Mouse (Mus musculus) cerebellum, adult (tissue): ENCODE measurements around the gene Lsm6.

Experiments
- ATAC-seq: cut with Nextera tagmentation; 2 replicates; pipeline ENCODE4 v1.9.2; 2017; ENCODE audit warnings: mild to moderate bottlenecking, moderate library complexity, mixed read lengths; ENCODE audit not compliant: insufficient number of reproducible peaks, low FRiP score, low TSS enrichment

The Lsm6 gene

DNA sequence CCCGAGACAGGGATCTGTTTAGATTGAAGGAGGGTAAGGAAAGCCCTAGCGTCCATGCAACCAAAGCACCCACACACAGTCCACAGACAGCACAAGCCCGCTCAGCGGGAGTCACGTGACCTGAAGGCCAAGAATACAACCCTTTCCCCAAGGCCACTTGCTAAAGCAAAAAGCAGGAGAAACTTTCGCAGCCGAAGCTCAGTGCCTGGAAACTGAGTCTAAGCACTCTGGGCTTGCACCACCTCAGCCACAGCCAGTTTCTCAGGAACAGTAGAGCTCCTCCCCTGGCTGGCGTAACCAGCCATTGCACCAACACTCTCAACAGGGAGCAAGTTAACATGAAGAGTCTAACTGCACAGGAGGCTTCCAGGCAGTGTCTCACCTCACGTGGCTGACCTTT lies 13.7 kb downstream of the Lsm6 start:
- no peak for ATAC-seq

DNA sequence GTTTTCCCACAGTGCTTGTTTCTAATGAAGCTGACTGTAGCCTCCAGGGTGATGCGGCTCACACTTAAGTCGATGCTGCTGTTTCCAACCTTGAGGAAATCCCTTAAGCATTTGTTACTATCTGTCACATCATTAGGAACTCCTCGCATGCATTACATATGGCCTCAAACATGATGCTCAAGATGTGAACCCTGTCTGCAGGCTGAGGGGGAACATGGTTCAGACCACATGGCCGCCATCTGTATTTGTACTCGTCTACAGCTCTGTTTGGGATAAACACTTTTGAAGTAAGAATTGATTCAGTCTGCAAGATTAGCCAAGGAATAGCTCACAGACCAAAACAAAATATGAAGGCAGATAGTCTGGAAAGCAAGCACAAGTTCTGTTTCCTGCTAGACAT lies 14.9 kb downstream of the Lsm6 start:
- no peak for ATAC-seq

DNA sequence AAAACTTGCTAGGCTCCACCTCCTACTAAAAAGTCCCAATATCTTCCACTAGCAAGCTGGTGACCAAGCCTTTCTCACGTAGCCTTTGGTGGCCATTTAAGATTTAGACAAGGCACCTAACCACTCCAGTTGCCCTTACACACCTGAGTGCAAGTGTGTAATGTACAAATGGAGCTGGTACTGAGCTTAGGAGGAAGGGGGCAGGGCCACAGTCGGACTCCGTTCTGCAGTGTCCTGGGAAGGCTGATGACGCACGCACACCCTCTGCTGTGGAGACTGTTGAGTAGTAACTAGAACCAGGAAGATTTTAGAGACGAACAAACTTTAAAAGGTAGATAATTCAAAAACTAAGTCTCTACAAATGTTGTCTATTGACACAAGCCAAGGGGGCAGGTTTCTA lies 19.7 kb downstream of the Lsm6 start:
- ATAC-seq, result no peak

DNA sequence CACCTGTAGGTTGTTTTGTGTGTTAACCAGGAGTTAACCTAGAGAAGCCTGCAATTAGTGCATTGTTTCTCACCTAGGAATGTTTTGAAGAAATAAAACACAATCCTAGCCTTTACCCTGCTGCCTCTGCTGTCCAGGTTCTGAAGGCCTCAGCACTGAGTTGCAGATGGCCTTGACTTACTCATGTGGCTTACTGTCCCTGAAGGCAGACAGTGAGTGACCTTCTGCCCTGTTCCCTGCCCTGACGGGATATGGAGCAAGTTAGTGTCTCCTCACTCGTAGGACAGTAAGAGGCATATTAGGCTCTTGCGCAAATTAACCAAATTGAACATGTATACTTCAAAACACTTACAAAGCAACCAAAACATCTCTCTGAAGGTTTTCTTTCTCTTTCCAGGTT lies 22.3 kb downstream of the Lsm6 start:
- ATAC-seq, result no peak

DNA sequence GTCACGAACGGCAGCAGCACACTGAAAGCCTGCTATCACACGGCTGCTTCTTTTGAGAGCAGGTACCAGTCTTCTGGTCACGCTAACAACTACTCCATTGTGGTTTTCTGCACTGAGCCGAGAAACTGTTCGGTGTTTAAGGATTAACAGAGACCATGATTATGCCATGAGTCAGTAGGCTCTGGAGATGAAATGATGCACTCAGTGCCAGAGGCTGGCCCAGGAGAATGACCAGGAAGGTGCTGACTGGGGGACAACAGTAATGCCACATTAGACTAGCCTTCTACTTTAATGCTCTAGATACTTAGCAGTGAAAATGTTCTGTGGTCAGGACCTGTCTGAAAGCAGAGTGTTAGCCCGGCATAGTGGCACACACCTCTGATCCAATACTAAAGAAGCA lies 23.0 kb downstream of the Lsm6 start:
- no peak for ATAC-seq

DNA sequence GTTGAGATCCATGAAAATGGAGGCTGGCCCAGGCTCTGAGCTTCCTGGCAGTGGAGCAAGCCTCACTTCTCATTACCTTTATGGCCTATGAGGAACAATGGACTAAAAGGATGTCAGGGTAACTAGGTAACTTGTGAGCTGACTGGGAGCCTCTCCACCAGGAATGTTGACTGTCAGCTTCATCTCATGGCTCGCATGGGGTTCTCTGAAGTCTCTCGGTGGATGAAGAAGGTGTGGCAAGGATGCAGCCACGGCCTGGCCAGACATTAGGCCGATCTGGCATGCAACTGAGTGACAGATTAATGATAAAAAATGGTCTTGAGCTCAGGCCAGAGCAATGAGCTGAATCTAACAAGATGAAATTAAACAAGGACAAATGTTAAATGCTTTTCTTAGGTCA lies 27.7 kb downstream of the Lsm6 start:
- no peak for ATAC-seq

DNA sequence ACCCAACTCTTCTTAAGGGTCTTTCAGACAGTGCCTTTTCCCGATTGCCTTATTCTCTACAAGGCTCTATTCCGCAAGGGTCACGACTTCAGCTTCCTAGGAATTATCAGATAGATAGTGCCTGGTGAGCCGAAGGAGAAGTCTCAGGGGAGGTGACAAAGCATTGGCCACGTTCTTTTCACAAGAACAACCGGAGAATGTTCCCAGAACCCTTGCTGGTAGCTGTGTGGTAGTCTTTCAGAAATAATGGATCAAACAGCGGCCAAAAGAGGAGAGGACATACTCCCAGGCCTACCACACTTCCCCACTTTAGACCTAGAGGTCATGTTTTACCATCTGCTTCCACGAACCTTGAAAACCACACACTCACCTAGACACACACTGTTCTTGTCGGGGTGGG lies 44.1 kb downstream of the Lsm6 start:
- ATAC-seq, result no peak

DNA sequence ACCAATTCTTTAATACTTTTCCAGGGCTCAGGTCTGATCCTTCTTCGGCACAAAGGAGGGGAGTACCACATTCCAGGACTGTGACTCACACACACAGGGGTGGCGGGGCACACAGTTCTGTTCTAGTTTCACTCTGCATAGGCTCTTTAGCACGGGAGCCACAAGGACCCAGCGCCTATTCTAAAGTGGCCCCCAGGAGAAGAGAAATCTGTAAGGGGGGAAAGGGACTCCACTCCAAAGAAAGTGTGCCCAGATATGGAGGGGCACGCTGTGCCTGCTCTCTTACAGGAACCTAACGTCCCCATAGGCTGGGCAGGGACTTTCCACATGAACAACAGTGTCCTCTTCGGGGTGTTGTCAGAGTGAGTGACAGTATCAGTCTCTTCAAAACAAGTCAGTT lies 49.7 kb downstream of the Lsm6 start:
- ATAC-seq, result no peak

DNA sequence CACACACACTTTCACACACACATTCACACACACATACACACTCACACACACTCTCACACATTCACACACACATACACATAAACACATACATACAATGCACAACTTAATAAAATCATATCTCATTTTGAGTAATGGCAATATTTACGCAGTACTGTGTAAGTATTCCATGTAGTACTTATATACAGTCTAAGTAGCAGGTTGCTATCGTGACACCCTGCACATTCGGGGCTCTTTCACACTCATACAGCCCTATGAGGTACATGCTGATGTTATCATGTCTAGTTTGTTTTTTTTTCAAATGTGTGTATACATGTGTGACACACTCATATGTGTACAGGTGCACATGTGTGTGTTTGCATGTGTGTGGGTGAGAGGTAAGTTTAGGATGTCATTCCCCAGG lies 50.4 kb downstream of the Lsm6 start:
- no peak for ATAC-seq

DNA sequence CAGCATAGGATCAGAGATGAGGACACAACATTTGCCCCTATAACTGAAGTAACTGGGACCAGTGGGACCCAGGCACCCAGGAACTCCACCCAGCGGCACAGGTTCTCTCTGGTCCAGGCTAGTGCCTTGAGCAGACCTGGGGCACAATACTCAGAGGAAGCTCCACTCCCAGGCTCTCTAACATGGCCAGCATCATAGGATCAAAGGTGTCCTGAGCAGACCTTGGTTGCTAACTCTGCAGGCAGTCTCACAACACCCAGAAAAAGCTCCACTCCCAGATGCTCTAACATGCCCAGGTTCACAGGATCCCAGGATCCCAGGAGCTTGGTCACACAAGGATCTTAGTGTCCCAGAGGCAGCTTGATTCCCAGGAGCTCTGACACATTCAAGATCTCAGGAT lies 55.4 kb downstream of the Lsm6 start:
- ATAC-seq, result no peak

DNA sequence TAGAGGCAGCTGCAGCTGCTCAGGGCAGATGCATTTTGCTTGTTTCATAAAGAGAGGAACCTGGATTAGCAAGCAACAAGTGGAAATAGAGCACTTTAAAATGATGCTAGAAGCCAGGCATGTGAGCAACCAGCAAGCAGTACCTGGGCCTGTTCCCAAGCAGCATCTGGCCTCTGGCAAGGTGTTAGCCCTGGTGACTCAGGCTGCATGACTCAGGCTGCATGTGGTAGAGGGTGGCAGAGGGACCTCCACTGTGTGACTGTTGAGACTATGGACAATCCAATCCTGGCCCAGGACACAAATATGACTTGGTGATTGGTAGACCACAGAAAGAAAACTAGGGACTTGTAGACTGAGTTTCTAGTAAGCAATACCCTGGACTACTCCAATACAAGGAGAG lies 56.0 kb downstream of the Lsm6 start:
- ATAC-seq, result no peak

DNA sequence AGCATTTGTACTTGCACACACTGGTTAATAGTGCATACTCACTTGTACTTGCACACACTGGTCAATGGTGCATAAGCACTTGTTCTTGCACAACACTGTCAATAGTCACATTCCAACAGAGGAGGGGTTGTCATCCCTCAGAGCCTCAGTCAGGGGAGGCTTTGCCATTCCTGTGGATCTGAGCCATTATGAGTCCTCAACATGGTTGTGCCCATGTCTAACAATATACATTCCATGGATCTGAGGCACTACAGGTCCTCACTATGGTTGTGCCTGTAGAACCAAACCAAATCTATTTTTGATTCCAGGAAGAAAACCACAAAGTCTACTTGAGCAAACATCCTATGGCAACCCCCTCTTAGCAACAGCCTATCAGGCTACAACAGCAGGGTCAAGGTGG lies 61.8 kb downstream of the Lsm6 start:
- ATAC-seq, result no peak

DNA sequence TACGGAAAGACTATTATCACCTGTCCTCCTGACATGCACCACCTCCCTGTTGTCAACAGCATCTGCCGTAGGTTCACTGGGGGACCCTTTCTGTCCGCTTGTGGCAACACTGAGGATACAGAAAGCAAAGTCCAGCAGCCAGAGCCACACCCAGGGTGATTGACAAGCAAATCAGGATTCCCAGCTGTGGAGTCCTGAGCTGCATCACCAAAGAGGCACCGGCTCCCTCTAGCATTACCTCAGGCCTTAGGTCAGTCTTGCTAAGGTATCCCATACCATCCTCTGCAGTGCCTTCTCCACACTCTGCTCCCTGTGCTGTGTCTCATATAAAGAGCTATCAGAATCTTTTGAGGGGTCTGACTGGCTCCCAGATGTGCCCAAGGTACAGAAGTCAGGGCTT lies 66.0 kb downstream of the Lsm6 start:
- no peak for ATAC-seq
